Mouse (Mus musculus) myocyte (in vitro differentiated cells): ENCODE data around the gene Borcs6.

Experiments
- CEBPB ChIP-seq: IDR thresholded peaks from 2 replicates; pipeline ENCODE4 v1.6.1; 2011; ENCODE audit warnings: mild to moderate bottlenecking, moderate library complexity; ENCODE audit not compliant: poor library complexity, insufficient read depth, severe bottlenecking
- E2F4 ChIP-seq: IDR thresholded peaks from one replicate; pipeline ENCODE4 v1.6.1; 2011; ENCODE audit warnings: mild to moderate bottlenecking, control low read depth, moderate library complexity; ENCODE audit not compliant: insufficient read depth
- MAX ChIP-seq: IDR thresholded peaks from one replicate; pipeline ENCODE4 v1.6.1; 2011; ENCODE audit warnings: low read depth, mild to moderate bottlenecking, control low read depth
- MYOD1 ChIP-seq, 3 experiments: IDR thresholded peaks; one replicate each; pipeline ENCODE4 v1.6.1; 2011; ENCODE audit warnings: control low read depth in 2 of 3, low read depth in 2 of 3, mild to moderate bottlenecking in 2 of 3, moderate library complexity in 1 of 3; ENCODE audit not compliant: insufficient read length in 2 of 3, control insufficient read depth in 1 of 3
- MYOG ChIP-seq, 3 experiments: IDR thresholded peaks; one replicate each; pipeline ENCODE4 v1.6.1; 2011; ENCODE audit warnings: control low read depth in 2 of 3, low read depth in 2 of 3, mild to moderate bottlenecking in 2 of 3; ENCODE audit not compliant: insufficient read length in 2 of 3, control insufficient read depth in 1 of 3, insufficient read depth in 1 of 3
- POLR2A ChIP-seq: IDR thresholded peaks from one replicate; pipeline ENCODE4 v1.6.1; 2011; ENCODE audit warnings: low read depth, mild to moderate bottlenecking, control low read depth, moderate library complexity; ENCODE audit not compliant: insufficient read length
- POLR2AphosphoS2 ChIP-seq: IDR thresholded peaks from one replicate; pipeline ENCODE4 v1.6.1; 2011; ENCODE audit warnings: low read depth, control low read depth; ENCODE audit not compliant: insufficient read length
- REST ChIP-seq: IDR thresholded peaks from one replicate; pipeline ENCODE4 v1.6.1; 2011; ENCODE audit warnings: mild to moderate bottlenecking, control low read depth, moderate library complexity; ENCODE audit not compliant: insufficient read depth, insufficient read length
- SRF ChIP-seq: IDR thresholded peaks from one replicate; pipeline ENCODE4 v1.6.1; 2011; ENCODE audit warnings: low read depth; ENCODE audit not compliant: control insufficient read depth, insufficient read length
- TCF12 ChIP-seq: IDR thresholded peaks from one replicate; pipeline ENCODE4 v1.6.1; 2011; ENCODE audit warnings: mild to moderate bottlenecking, control low read depth; ENCODE audit not compliant: poor library complexity, insufficient read depth, severe bottlenecking
- TCF3 ChIP-seq: IDR thresholded peaks from one replicate; pipeline ENCODE4 v1.6.1; 2011; ENCODE audit warnings: low read depth, control low read depth; ENCODE audit not compliant: insufficient read length
- USF1 ChIP-seq: IDR thresholded peaks from one replicate; pipeline ENCODE4 v1.6.1; 2011; ENCODE audit warnings: low read depth, mild to moderate bottlenecking, control low read depth, moderate library complexity

DNA sequence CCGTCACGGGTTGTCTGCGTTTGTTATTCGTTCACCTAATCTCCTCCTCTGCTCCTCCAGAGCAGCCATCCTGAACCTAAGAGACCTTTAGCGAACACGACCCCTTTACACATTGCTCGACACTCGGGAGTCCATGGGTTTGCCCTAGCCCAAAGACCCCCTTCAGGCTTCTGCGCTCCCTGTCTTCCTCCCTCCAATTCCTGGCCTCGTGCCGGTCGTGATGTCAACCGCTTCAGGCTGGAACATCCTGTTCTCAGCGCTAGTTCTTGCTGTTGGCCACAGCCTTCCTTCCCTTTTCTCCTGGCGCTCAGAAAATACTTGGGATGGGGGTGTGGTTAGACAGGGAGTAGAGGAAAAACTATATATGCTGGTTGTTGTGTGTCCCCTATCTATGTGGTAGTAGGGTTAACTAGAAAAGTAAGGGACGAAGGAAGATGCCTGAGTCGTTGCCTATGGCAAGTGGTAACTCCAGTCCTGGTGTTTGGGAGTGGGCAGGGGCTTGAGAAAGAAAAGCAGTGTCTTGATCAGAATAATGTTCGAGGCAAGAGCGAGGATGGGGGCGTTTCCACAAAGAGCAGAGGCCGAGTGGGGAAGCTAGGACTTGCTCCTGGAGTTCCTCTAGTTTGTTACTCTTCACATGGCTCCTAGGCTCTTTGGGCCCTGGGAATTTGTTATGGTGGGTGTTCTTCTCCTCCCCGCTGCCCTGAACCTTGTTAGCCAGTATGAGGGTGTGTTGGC is 39.8 kb downstream of the Borcs6 start:
- TF ChIP-seq POLR2A, result no peak
- no peak for TF ChIP-seq MYOG (IDR thresholded peaks at IDR 0.05; ENCODE audit: control insufficient read depth in 1 of 3, insufficient read depth in 1 of 3, insufficient read length in 2 of 3, low read depth in 2 of 3)
- TF ChIP-seq USF1, result no peak
- TF ChIP-seq TCF3, result no peak
- TF ChIP-seq MAX, result no peak
- TF ChIP-seq TCF12, result no peak
- no peak for TF ChIP-seq E2F4
- TF ChIP-seq CEBPB, result no peak
- no peak for TF ChIP-seq POLR2AphosphoS2
- no peak for TF ChIP-seq MYOD1 (IDR thresholded peaks at IDR 0.05; ENCODE audit: control insufficient read depth in 1 of 3, insufficient read length in 2 of 3, low read depth in 2 of 3)
- TF ChIP-seq SRF, result no peak
- no peak for TF ChIP-seq REST
